ENCODE assay signal across 8 mouse cellular contexts in genomic region chr9:110130896-110131524, GRCm38 (mm10). TPM values are rescaled to one million over a fixed set of nuclear protein-coding genes. Genes with fewer than 3 reads are reported as not detected.
DNase-seq lines count a peak whose midpoint lies in the region; ATAC-seq and TF ChIP-seq lines count a peak whose summit lies in the region.

No protein-coding gene starts in this region.

- TF ChIP-seq CTCF in MEL (IDR thresholded peaks at IDR 0.05 in 2 of 3, conservative IDR thresholded peaks at IDR 0.05 in 1 of 3; ENCODE audit: control insufficient read depth in 1 of 3, insufficient read depth in 1 of 3, low read depth in 2 of 3, low read length in 3 of 3, poor library complexity in 1 of 3, severe bottlenecking in 1 of 3), result no peak

- peak overlapping the region; percentile 90 for H3K4me3 ChIP-seq in heart, embryonic 16.5 days (ENCODE audit: low read length)
- peak overlapping the region; percentile 61 to 73 for H3K4me3 ChIP-seq in MEL (ENCODE audit: control insufficient read depth in 1 of 2, insufficient read depth in 1 of 2, low read depth in 2 of 2, low read length in 2 of 2)
- peak overlapping the region; percentile 91 for H3K4me3 ChIP-seq in forebrain, embryonic 14.5 days (ENCODE audit: low read depth, low read length)
- H3K4me3 ChIP-seq in macrophage (ENCODE audit: inconsistent target), result peak overlapping the region; percentile 41

- H3K9me3 ChIP-seq in heart, embryonic 16.5 days (replicated peaks; ENCODE audit: control insufficient read depth, low read length), result no peaks in the 10 kb centered on the region
- H3K9me3 ChIP-seq in MEL (replicated peaks; ENCODE audit: insufficient read depth, low read length), result no peaks in the 10 kb centered on the region
- H3K9me3 ChIP-seq in forebrain, embryonic 14.5 days (replicated peaks; ENCODE audit: control insufficient read depth, low read length), result no peaks in the 10 kb centered on the region

- no peak for TF ChIP-seq RAD21 in MEL (IDR thresholded peaks at IDR 0.05; ENCODE audit: low read depth, low read length)

- WGBS in heart, embryonic 16.5 days, result 22% methylated on average over 10 of the region's 10 CpGs
- 31% methylated on average over 10 of the region's 10 CpGs for WGBS in forebrain, embryonic 14.5 days
- 24% methylated on average over 10 of the region's 10 CpGs for WGBS in macrophage (ENCODE audit: missing documents)

- no peak for TF ChIP-seq POLR2A in MEL (IDR thresholded peaks at IDR 0.05; ENCODE audit: control insufficient read depth in 1 of 2, insufficient read depth in 1 of 2, low read depth in 1 of 2, low read length in 2 of 2, poor library complexity in 1 of 2)

- peak in 1 of 2 experiments; percentile 4; a peak in 1 of 4 replicates for TF ChIP-seq EP300 in MEL (IDR thresholded peaks at IDR 0.05; ENCODE audit: low read depth in 1 of 2, low read length in 2 of 2)

- H3K36me3 ChIP-seq in heart, embryonic 16.5 days (ENCODE audit: control insufficient read depth, insufficient read depth), result peaks cover 6% of the 10 kb centered on the region
- H3K36me3 ChIP-seq in MEL (ENCODE audit: control insufficient read depth in 1 of 2, insufficient read depth in 2 of 2, low read length in 2 of 2), result peaks cover 0 to 25% of the 10 kb centered on the region in 2 experiments; a peak in 2 of 4 replicates
- H3K36me3 ChIP-seq in forebrain, embryonic 14.5 days (ENCODE audit: control insufficient read depth, insufficient read depth, low read length), result peaks cover 15% of the 10 kb centered on the region
- H3K36me3 ChIP-seq in macrophage (ENCODE audit: inconsistent target), result 0 out of 2 replicates have a peak, but pooled peaks cover 4% of the 10 kb centered on the region

- no peak for ATAC-seq in heart, embryonic 16.5 days (replicated peaks; ENCODE audit: extremely low read depth, insufficient read depth, low FRiP score)
- no peak for ATAC-seq in forebrain, embryonic 14.5 days
- no peak for ATAC-seq in granulocyte monocyte progenitor cell, adult 5-6 weeks (replicated peaks; ENCODE audit: poor library complexity, severe bottlenecking)

- intact Hi-C loops in heart, postnatal 36 days (cut with DNase I), result loop anchor here (1.0 kb wide), 1 partner anchor 12 kb away; no protein-coding TSS in a partner anchor

- H3K79me2 ChIP-seq in MEL (ENCODE audit: control insufficient read depth, insufficient read depth, low read length, poor library complexity) (peaks cover 39% of the 10 kb centered on the region), macrophage (ENCODE audit: inconsistent target) (peaks cover 37% of the 10 kb centered on the region)

- DNase-seq in heart, postnatal 36 days, result no peak
- DNase-seq in MEL (ENCODE audit: low read depth, low spot score), result peak; percentile 65
- no peak for DNase-seq in forebrain, embryonic 14.5 days (ENCODE audit: low spot score)
- DNase-seq in right cerebral cortex, postnatal 4 days, result no peak
- no peak for DNase-seq in ovary, postnatal 14 days (ENCODE audit: low spot score)

- peak overlapping the region; percentile 88 for H3K27ac ChIP-seq in heart, embryonic 16.5 days (ENCODE audit: low read length)
- H3K27ac ChIP-seq in MEL (ENCODE audit: control insufficient read depth, low read depth, low read length), result peak overlapping the region; percentile 96
- H3K27ac ChIP-seq in forebrain, embryonic 14.5 days (ENCODE audit: low read depth, low read length), result peak overlapping the region; percentile 93
- peak overlapping the region; percentile 47 for H3K27ac ChIP-seq in macrophage

- H3K27me3 ChIP-seq in heart, embryonic 16.5 days (ENCODE audit: control insufficient read depth, insufficient read depth, low read length), result no peaks in the 10 kb centered on the region
- no peaks in the 10 kb centered on the region for H3K27me3 ChIP-seq in MEL (ENCODE audit: control insufficient read depth in 1 of 2, insufficient read depth in 2 of 2, low read length in 2 of 2)
- no peaks in the 10 kb centered on the region for H3K27me3 ChIP-seq in forebrain, embryonic 14.5 days (replicated peaks; ENCODE audit: control insufficient read depth, insufficient read depth, low read length)

- H3K4me2 ChIP-seq in heart, embryonic 16.5 days (ENCODE audit: low read depth, low read length), result peak overlapping the region; percentile 66
- H3K4me2 ChIP-seq in forebrain, embryonic 14.5 days (ENCODE audit: low read length), result peak overlapping the region; percentile 64

- H3K9ac ChIP-seq in heart, embryonic 16.5 days (ENCODE audit: low read length), result peak overlapping the region; percentile 70
- H3K9ac ChIP-seq in MEL (ENCODE audit: control insufficient read depth, low read depth, low read length, poor library complexity, severe bottlenecking), result peak overlapping the region; percentile 84
- H3K9ac ChIP-seq in forebrain, embryonic 14.5 days (ENCODE audit: low read length), result peak overlapping the region; percentile 98

- peaks cover 17% of the 10 kb centered on the region for H3K4me1 ChIP-seq in heart, embryonic 16.5 days (ENCODE audit: control insufficient read depth, insufficient read depth, low read length)
- H3K4me1 ChIP-seq in MEL (ENCODE audit: control insufficient read depth in 1 of 2, insufficient read depth in 2 of 2, low read length in 2 of 2), result peaks cover 3 to 15% of the 10 kb centered on the region in 2 experiments; a peak in 3 of 4 replicates
- peaks cover 20% of the 10 kb centered on the region for H3K4me1 ChIP-seq in forebrain, embryonic 14.5 days (ENCODE audit: control insufficient read depth, insufficient read depth, low read length)

TF ChIP-seq in MEL, 35 proteins besides CTCF, POLR2A, EP300 and RAD21:
- TF ChIP-seq ZNF384 (IDR thresholded peaks at IDR 0.05; ENCODE audit: low read depth, low read length), result peak; percentile 55; the same call in 1 of the 2 replicates
- 0 out of 2 replicates have a peak, but pooled peaks have one; percentile 43 for TF ChIP-seq HCFC1 (IDR thresholded peaks at IDR 0.05; ENCODE audit: low read depth, low read length)
- no peak for TF ChIP-seq NRF1 (IDR thresholded peaks at IDR 0.05; ENCODE audit: insufficient read depth, low read depth, low read length, poor library complexity, severe bottlenecking)
- no peak for TF ChIP-seq USF1 (IDR thresholded peaks at IDR 0.05; ENCODE audit: low read depth, low read length)
- no peak for TF ChIP-seq ZMIZ1 (IDR thresholded peaks at IDR 0.05; ENCODE audit: low read depth, low read length)
- TF ChIP-seq SIN3A (IDR thresholded peaks at IDR 0.05; ENCODE audit: low read length), result peak; percentile 77; the same call in 1 of the 2 replicates
- 0 out of 2 replicates have a peak, but pooled peaks have one; percentile 8 for TF ChIP-seq TBP (IDR thresholded peaks at IDR 0.05; ENCODE audit: low read depth, low read length)
TF ChIP-seq in MEL: peak in this region for 4.

RNA-seq across cellular contexts. Expression of gene Dhx30, which starts 13.4 kb away (rescaled TPM):
- polyA plus RNA-seq in heart, embryonic 16.5 days (2015; fragmentation: Nextera tagmentation; extraction: Ambion mirVana), result 96.2 and 101 TPM in 2 replicates
- 10 to 100 TPM; 57.4 to 60.2 TPM for total RNA-seq in heart, postnatal 36 days (2021)
- 113 and 126 TPM in 2 replicates for total RNA-seq in MEL (2012; rRNA removed)
- polyA plus RNA-seq in MEL (2012; ENCODE audit: insufficient read depth in 1 of 2, insufficient read length in 2 of 2, low read depth in 1 of 2, low replicate concordance in 2 of 2, missing spikeins in 1 of 2), result 100 to 1,000 TPM in 1 of 2 experiments, not detected in 1; 113 TPM
- 163 and 189 TPM in 2 replicates for polyA plus RNA-seq in forebrain, embryonic 14.5 days (2014; fragmentation: Nextera tagmentation; extraction: Ambion mirVana)
- 100 to 1,000 TPM in 14 of 26 experiments, 10 to 100 TPM in 12; 34.6 to 162 (median 109) TPM for total RNA-seq in macrophage (2018; cell fraction: chromatin; rRNA removed)
- 10 to 100 TPM; 19.0 to 52.4 (median 37.6) TPM for total RNA-seq in macrophage (2018; cell fraction: cytosol; rRNA removed)
- 100 to 1,000 TPM in 5 of 26 experiments, 10 to 100 TPM in 21; 33.2 to 129 (median 75.3) TPM for total RNA-seq in macrophage (2018; cell fraction: nucleus; rRNA removed)
- 22.5 to 39.0 TPM (median 36.9 TPM) in 3 replicates for polyA plus RNA-seq in macrophage (2018)
- 137 and 141 TPM in 2 replicates for total RNA-seq in granulocyte monocyte progenitor cell, adult 5-6 weeks (2014; fragmentation: Nextera tagmentation)
- 42.6 and 65.7 TPM in 2 replicates for total RNA-seq in granulocyte monocyte progenitor cell, adult 5-6 weeks (2017)

RNA-seq across cellular contexts. Expression of gene Smarcc1, which starts 13.5 kb away (rescaled TPM):
- 56.7 and 60.5 TPM in 2 replicates for polyA plus RNA-seq in heart, embryonic 16.5 days (2015; fragmentation: Nextera tagmentation; extraction: Ambion mirVana)
- 10 to 100 TPM; 23.4 to 27.4 TPM for total RNA-seq in heart, postnatal 36 days (2021)
- total RNA-seq in MEL (2012; rRNA removed), result 35.5 and 41.4 TPM in 2 replicates
- polyA plus RNA-seq in MEL (2012; ENCODE audit: insufficient read depth in 1 of 2, insufficient read length in 2 of 2, low read depth in 1 of 2, low replicate concordance in 2 of 2, missing spikeins in 1 of 2), result 100 to 1,000 TPM in 1 of 2 experiments, 10 to 100 TPM in 1; 79.0 to 488 TPM
- 120 and 149 TPM in 2 replicates for polyA plus RNA-seq in forebrain, embryonic 14.5 days (2014; fragmentation: Nextera tagmentation; extraction: Ambion mirVana)
- 10 to 100 TPM; 13.9 to 85.5 (median 66.6) TPM for total RNA-seq in macrophage (2018; cell fraction: chromatin; rRNA removed)
- 10 to 100 TPM; 20.4 to 37.4 (median 32.4) TPM for total RNA-seq in macrophage (2018; cell fraction: cytosol; rRNA removed)
- total RNA-seq in macrophage (2018; cell fraction: nucleus; rRNA removed), result 10 to 100 TPM; 16.5 to 79.1 (median 32.6) TPM
- polyA plus RNA-seq in macrophage (2018), result 20.5 to 39.6 TPM (median 35.3 TPM) in 3 replicates
- 103 and 108 TPM in 2 replicates for total RNA-seq in granulocyte monocyte progenitor cell, adult 5-6 weeks (2014; fragmentation: Nextera tagmentation)
- 59.9 and 70.0 TPM in 2 replicates for total RNA-seq in granulocyte monocyte progenitor cell, adult 5-6 weeks (2017)

Comparison
In these comparisons a context has a peak if more than half of its experiments do, and no peak if none do; other contexts are left out.
1. H3K4me3 ChIP-seq: peak in every context shown above with its lines; median percentile 91 in forebrain, embryonic 14.5 days; 90 in heart, embryonic 16.5 days; 67 in MEL; 41 in macrophage.